ENCODE assay signal across 15 mouse cellular contexts in genomic region chr8:127251985-127252384, GRCm38 (mm10).
DNase-seq lines count a peak whose midpoint lies in the region; ATAC-seq and TF ChIP-seq lines count a peak whose summit lies in the region.
"Had no signal": no experiment of that assay in that cellular context is flagged by ENCODE, and none has a peak within 500 bp of the region (broad histone marks: within the 10 kb centered on the region; RNA-seq: fewer than 3 reads in every experiment).

No protein-coding gene starts in this region.

- peak; percentile 44 for TF ChIP-seq CTCF in testis, adult 2 months (IDR thresholded peaks at IDR 0.05; ENCODE audit: control insufficient read depth, insufficient read depth, insufficient replicate concordance, low read depth, low read length)
- peak; percentile 31; the same call in 1 of the 2 replicates for TF ChIP-seq CTCF in small intestine, adult 2 months (IDR thresholded peaks at IDR 0.05; ENCODE audit: extremely low read depth, insufficient read length, insufficient replicate concordance, low read depth, low read length)

- no peaks in the 10 kb centered on the region for H3K36me3 ChIP-seq in kidney, embryonic 15.5 days
- H3K36me3 ChIP-seq in testis, adult 2 months (ENCODE audit: control insufficient read depth, insufficient read depth, low read length): no peaks in the 10 kb centered on the region
- no peaks in the 10 kb centered on the region for H3K36me3 ChIP-seq in small intestine, adult 2 months (ENCODE audit: control insufficient read depth, insufficient read depth, low read length)
- H3K36me3 ChIP-seq: embryonic facial prominence, embryonic 13.5 days; heart, embryonic 13.5 days; hindbrain, embryonic 13.5 days; lung, embryonic 15.5 days; midbrain, embryonic 10.5 days had no signal

- H3K27me3 ChIP-seq in kidney, embryonic 15.5 days: no peaks in the 10 kb centered on the region
- H3K27me3 ChIP-seq in testis, adult 2 months (ENCODE audit: control insufficient read depth, insufficient read depth, low read length): no peaks in the 10 kb centered on the region
- no peaks in the 10 kb centered on the region for H3K27me3 ChIP-seq in small intestine, adult 2 months (ENCODE audit: control insufficient read depth, insufficient read depth, low read length)
- H3K27me3 ChIP-seq: embryonic facial prominence, embryonic 13.5 days; forebrain, embryonic 13.5 days; heart, embryonic 13.5 days; hindbrain, embryonic 13.5 days; lung, embryonic 15.5 days had no signal

- ATAC-seq in CD4-positive, CD25-positive, alpha-beta regulatory T cell, adult 4 months: no peak
- no peak for ATAC-seq in kidney, embryonic 15.5 days (replicated peaks; ENCODE audit: low FRiP score)
- ATAC-seq: forebrain, embryonic 13.5 days had no signal

- WGBS in kidney, embryonic 15.5 days: 69% methylated on average over 13 of the region's 13 CpGs
- WGBS in small intestine, adult 2 months: 87% methylated on average over 13 of the region's 13 CpGs

- H3K4me1 ChIP-seq in kidney, embryonic 15.5 days: peaks cover 31% of the 10 kb centered on the region
- H3K4me1 ChIP-seq in testis, adult 2 months (ENCODE audit: control insufficient read depth, insufficient read depth, low read length): peaks cover 4% of the 10 kb centered on the region; the same call in 1 of the 2 replicates
- H3K4me1 ChIP-seq in small intestine, adult 2 months (ENCODE audit: control insufficient read depth, insufficient read depth, insufficient read length, low read length): peaks cover 3% of the 10 kb centered on the region; the same call in 1 of the 2 replicates

- no peak for TF ChIP-seq POLR2A in testis, adult 2 months (IDR thresholded peaks at IDR 0.05; ENCODE audit: control insufficient read depth, low read depth, low read length)
- no peak for TF ChIP-seq POLR2A in small intestine, adult 2 months (IDR thresholded peaks at IDR 0.05; ENCODE audit: low read depth, low read length)

- peak; percentile 2 for DNase-seq in CD4-positive, CD25-positive, alpha-beta regulatory T cell, adult 2 months (ENCODE audit: low read depth, low spot score)
- DNase-seq in kidney, adult 11 months: no peak
- no peak for DNase-seq in testis, postnatal 10 days (ENCODE audit: low spot score)
- DNase-seq in urinary bladder, postnatal 10 days (ENCODE audit: low spot score): no peak
- DNase-seq: gastrocnemius, postnatal 25 days had no signal

- H3K4me2 ChIP-seq in kidney, embryonic 15.5 days: no peak overlapping the region
- H3K4me2 ChIP-seq: embryonic facial prominence, embryonic 13.5 days; forebrain, embryonic 13.5 days; heart, embryonic 13.5 days; hindbrain, embryonic 13.5 days; lung, embryonic 15.5 days had no signal

- no peak overlapping the region for H3K9ac ChIP-seq in kidney, embryonic 15.5 days
- H3K9ac ChIP-seq: embryonic facial prominence, embryonic 13.5 days; forebrain, embryonic 13.5 days; heart, embryonic 13.5 days; hindbrain, embryonic 13.5 days; lung, embryonic 15.5 days had no signal

- no peak overlapping the region for H3K4me3 ChIP-seq in kidney, embryonic 15.5 days (replicated peaks)
- no peak overlapping the region for H3K4me3 ChIP-seq in testis, adult 2 months (ENCODE audit: control insufficient read depth, low read depth, low read length)
- no peak overlapping the region for H3K4me3 ChIP-seq in small intestine, adult 2 months (ENCODE audit: low read depth, low read length)
- H3K4me3 ChIP-seq: embryonic facial prominence, embryonic 13.5 days; forebrain, embryonic 13.5 days; heart, embryonic 13.5 days; hindbrain, embryonic 13.5 days; lung, embryonic 15.5 days; midbrain, embryonic 10.5 days had no signal

- H3K9me3 ChIP-seq in kidney, embryonic 15.5 days (replicated peaks): no peaks in the 10 kb centered on the region
- H3K9me3 ChIP-seq: embryonic facial prominence, embryonic 13.5 days; forebrain, embryonic 13.5 days; heart, embryonic 13.5 days; hindbrain, embryonic 13.5 days; lung, embryonic 15.5 days; midbrain, embryonic 10.5 days had no signal

- H3K27ac ChIP-seq in kidney, embryonic 15.5 days: peak overlapping the region; percentile 29; the same call in 1 of the 2 replicates
- no peak overlapping the region for H3K27ac ChIP-seq in testis, adult 2 months (ENCODE audit: control insufficient read depth, insufficient read depth, low read depth, low read length)
- no peak overlapping the region for H3K27ac ChIP-seq in small intestine, adult 2 months (ENCODE audit: insufficient read depth, low read depth, low read length)
- H3K27ac ChIP-seq: embryonic facial prominence, embryonic 13.5 days; forebrain, embryonic 13.5 days; heart, embryonic 13.5 days; hindbrain, embryonic 13.5 days; lung, embryonic 15.5 days; midbrain, embryonic 10.5 days had no signal
